Mouse (Mus musculus): ENCODE measurements at regions not wholly inside any gene's neighbourhood (a gene's known extent, or its start where the extent isn't known, plus 50 kb on each side); places are given as distances from the start of the nearest gene placed in this dataset.

DNA sequence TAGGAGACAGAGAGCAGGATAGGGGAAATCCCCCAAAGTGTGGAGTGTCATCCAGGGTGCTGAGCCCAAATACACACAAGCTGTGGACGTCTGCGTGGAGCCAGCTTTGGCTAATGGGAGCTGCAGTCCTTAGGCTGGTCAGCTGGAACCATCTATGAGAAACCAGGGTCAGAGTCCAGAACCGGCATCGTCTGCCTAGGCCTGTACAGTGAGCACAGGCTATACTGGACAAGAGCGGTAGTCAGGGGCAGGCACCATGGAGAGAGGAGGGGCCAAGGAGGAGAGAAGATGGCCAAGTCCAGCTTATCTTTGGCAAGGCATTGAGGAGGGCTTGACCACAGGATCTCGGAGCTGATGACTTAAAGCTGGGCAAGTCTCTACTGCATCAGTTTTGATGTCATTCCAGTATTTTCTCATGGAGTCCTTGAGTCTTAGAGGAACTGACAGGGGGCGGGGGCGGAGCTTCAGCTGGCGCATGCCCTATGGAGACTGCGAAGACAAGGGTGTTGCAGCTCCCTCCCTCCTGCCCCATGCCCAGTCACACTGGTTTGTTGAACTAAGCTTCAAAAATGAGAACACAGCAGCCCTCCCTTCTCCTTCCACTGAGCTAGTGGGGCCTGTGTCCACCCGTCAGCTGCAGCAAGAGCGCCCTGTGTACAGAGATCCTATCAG, 180.0 kb upstream of the Six2 start:
- TF ChIP-seq CTCF (IDR thresholded peaks at IDR 0.05; ENCODE audit: low read depth) (no peak), EP300 (IDR thresholded peaks at IDR 0.05; ENCODE audit: low read depth) (no peak)
